Mouse (Mus musculus): ENCODE data around the gene Ankrd16. TPM values are rescaled to one million over a fixed set of nuclear protein-coding genes. Genes with fewer than 3 reads are reported as not detected.

Ankrd16 gene
- polyA plus RNA-seq (2015; fragmentation: Nextera tagmentation; extraction: Ambion mirVana): 8.7 and 10.9 TPM in 2 replicates

DNA sequence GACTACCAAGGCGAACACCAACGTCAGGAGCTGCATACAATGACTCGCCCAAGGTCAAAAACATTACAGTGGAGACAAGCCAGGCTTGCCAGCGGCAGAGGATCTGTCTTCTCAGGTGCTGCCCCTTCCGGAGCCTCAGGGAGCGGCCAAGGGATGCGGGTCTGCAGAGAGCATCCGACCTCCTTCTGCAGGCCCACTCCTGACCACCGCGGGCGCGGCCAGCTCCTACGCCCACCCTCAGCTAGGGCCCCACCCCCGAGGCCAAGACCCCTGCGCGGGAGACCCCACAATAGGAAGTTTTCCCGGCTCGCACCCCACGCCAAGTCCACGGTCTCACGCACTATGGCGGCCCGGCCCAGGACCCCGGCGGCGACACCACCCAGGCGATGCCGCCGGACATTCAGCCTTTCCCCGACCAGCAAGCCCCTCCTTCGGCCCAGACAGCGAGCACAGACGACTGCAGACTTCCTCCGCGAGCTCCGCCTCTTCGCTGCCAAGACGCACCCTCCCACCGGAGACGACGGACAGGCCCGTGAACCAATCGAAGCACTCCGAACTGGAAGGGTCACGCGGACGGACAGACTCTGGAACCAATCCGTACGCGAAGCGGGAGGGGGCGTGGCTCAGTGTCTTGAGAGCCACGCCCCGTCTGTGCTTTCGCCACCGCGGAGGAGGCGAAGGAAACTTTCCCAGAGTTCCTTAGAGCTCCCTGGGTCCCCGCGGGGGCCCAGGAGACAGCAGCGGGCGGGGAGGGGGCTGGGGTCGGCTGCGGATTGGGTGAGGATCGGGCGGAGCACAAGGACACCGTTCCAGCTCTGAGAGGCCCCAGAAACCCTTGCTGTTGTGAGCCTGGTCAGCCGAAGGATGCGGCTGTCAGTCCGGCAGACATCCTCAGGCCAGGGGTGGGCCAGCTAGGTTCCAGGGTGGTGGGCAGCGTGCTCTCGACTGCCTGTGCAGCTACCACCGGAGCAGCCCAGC is at the start of gene Ankrd16, which contains the start of gene Fbh1:
Ankrd16 (plus strand) TSS at position 786 of the 978 bp plus-strand sequence.
Fbh1 (minus strand) TSS at position 492 of the 978 bp plus-strand sequence.
- H3K4me3 ChIP-seq (replicated peaks): peak within 1 kb of the TSS; percentile 87
- H3K9me3 ChIP-seq (replicated peaks): no peaks in the 10 kb centered on the region
- H3K27me3 ChIP-seq: no peaks in the 10 kb centered on the region
- under 1% methylated on average over 73 of the region's 73 CpGs for WGBS (ENCODE audit: insufficient replicate concordance)
- peak within 1 kb of the TSS; percentile 99 for H3K4me2 ChIP-seq
- peak; percentile 92 for ATAC-seq (ENCODE audit: insufficient read depth)
- peak within 1 kb of the TSS; percentile 92 for H3K27ac ChIP-seq (replicated peaks)
- H3K36me3 ChIP-seq (replicated peaks): peaks cover 16% of the 10 kb centered on the region
- peak within 1 kb of the TSS; percentile 77 for H3K9ac ChIP-seq
- H3K4me1 ChIP-seq (replicated peaks): peaks cover 29% of the 10 kb centered on the region

GRCm38 (mm10) chr2:11729091-11729490 is 48.6 kb upstream of the Ankrd16 start:
- Histone ChIP-seq H3K4me3 (replicated peaks) (no peak overlapping the region), H3K4me2 (no peak overlapping the region), H3K9ac (no peak overlapping the region), H3K27me3 (no peaks in the 10 kb centered on the region), H3K9me3 (replicated peaks) (no peaks in the 10 kb centered on the region), H3K4me1 (replicated peaks) (no peaks in the 10 kb centered on the region), H3K27ac (replicated peaks) (no peak overlapping the region), H3K36me3 (replicated peaks) (0 out of 2 replicates have a peak, but pooled peaks cover 2% of the 10 kb centered on the region)
- 53% methylated on average over 3 of the region's 3 CpGs for WGBS (ENCODE audit: insufficient replicate concordance)
- ATAC-seq (ENCODE audit: insufficient read depth): no peak

DNA sequence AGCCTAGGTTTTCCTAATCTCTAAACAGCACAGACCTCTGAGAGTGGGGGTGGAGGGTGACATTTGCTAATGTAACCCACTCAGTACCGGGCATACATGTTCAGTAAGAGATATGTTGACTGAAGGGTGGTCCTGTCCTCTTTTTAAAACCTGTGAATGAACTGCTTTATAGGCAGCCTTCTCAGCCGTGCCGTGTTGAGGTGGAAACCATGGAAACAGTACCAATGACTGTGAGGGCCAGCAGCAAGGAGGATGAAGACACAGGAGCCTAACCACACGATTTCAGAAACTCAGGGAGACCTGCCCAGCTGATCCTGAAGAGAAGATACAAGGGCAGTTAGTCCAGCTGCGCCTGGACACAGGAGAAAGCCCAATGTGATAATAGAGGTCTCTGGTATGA is 44.7 kb upstream of the Ankrd16 start:
- no peak overlapping the region for H3K4me2 ChIP-seq
- no peaks in the 10 kb centered on the region for H3K27me3 ChIP-seq
- no peak overlapping the region for H3K4me3 ChIP-seq (replicated peaks)
- H3K4me1 ChIP-seq (replicated peaks): no peaks in the 10 kb centered on the region
- no peaks in the 10 kb centered on the region for H3K36me3 ChIP-seq (replicated peaks)
- H3K9ac ChIP-seq: no peak overlapping the region
- H3K9me3 ChIP-seq (replicated peaks): no peaks in the 10 kb centered on the region
- H3K27ac ChIP-seq (replicated peaks): no peak overlapping the region
- WGBS (ENCODE audit: insufficient replicate concordance): 59% methylated on average over 5 of the region's 5 CpGs
- no peak for ATAC-seq (ENCODE audit: insufficient read depth)

DNA sequence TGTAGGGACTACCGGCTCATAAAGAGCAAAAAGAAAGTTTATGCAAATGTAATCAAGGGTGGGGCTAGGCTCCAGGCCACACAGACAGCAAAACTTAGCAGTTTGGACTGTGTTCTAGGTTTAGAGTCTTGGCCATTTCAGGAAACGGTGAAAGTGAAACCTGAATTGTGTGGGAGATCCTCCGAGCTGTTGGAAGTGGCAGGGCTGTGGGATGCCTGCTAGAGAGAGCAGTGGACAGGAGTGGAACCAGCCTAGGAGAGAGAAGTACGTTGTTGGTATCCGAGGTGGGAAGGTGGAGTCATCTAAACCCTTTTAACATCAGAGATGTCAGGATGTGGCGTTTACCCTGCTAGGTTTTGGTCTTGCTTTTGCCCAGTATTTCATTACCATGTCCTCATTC is 41.8 kb upstream of the Ankrd16 start:
- Histone ChIP-seq H3K27me3 (no peaks in the 10 kb centered on the region), H3K4me3 (replicated peaks) (no peak overlapping the region), H3K9me3 (replicated peaks) (no peaks in the 10 kb centered on the region), H3K27ac (replicated peaks) (no peak overlapping the region), H3K9ac (no peak overlapping the region), H3K36me3 (replicated peaks) (peaks cover under 1% of the 10 kb centered on the region; the same call in 1 of the 2 replicates), H3K4me1 (replicated peaks) (no peaks in the 10 kb centered on the region), H3K4me2 (no peak overlapping the region)
- WGBS (ENCODE audit: insufficient replicate concordance): 64% methylated on average over 6 of the region's 6 CpGs
- ATAC-seq (ENCODE audit: insufficient read depth): no peak

GRCm38 (mm10) chr2:11738794-11739193 is 38.9 kb upstream of the Ankrd16 start:
- Histone ChIP-seq H3K36me3 (replicated peaks) (peaks cover 29% of the 10 kb centered on the region), H3K4me1 (replicated peaks) (no peaks in the 10 kb centered on the region), H3K27me3 (no peaks in the 10 kb centered on the region), H3K9me3 (replicated peaks) (no peaks in the 10 kb centered on the region), H3K9ac (no peak overlapping the region), H3K4me3 (replicated peaks) (no peak overlapping the region), H3K27ac (replicated peaks) (no peak overlapping the region), H3K4me2 (no peak overlapping the region)
- no peak for ATAC-seq (ENCODE audit: insufficient read depth)
- WGBS (ENCODE audit: insufficient replicate concordance): 61% methylated on average over 3 of the region's 3 CpGs

DNA sequence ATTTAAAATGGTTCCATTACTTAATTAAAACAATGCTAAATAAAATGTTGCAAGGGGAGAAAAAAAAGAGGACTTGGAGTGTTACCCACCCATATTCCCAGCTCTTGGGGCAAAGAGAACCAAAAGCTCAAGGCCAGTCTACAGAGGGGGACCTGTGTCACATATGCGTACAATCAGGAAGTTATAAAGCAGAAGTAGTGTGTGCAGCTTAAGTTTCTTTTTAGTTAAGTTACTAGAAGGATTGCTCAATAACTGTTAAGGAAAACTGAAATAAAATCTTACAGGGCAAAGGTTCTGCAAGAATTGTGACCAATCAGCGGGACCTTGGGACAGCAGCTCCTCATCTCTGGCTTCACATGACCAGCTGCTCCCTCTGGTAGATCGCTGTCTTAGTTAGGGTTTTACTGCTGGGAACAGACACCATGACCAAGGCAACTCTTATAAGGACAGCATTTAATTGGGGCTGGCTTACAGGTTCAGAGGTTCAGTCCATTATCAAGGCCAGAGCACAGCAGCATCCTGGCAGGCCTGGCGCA is 38.1 kb upstream of the Ankrd16 start:
- Histone ChIP-seq H3K4me2 (no peak overlapping the region), H3K9me3 (replicated peaks) (no peaks in the 10 kb centered on the region), H3K4me3 (replicated peaks) (no peak overlapping the region), H3K27me3 (no peaks in the 10 kb centered on the region), H3K9ac (no peak overlapping the region), H3K36me3 (replicated peaks) (peaks cover 32% of the 10 kb centered on the region), H3K27ac (replicated peaks) (0 out of 2 replicates have a peak overlapping the region, but pooled peaks have one; percentile 9), H3K4me1 (replicated peaks) (no peaks in the 10 kb centered on the region)
- 64% methylated on average over 4 of the region's 4 CpGs for WGBS (ENCODE audit: insufficient replicate concordance)
- no peak; the same call in 1 of the 2 replicates for ATAC-seq (ENCODE audit: insufficient read depth)

GRCm38 (mm10) chr2:11762541-11762940 is 15.1 kb upstream of the Ankrd16 start:
- Histone ChIP-seq H3K9me3 (replicated peaks) (no peaks in the 10 kb centered on the region), H3K27ac (replicated peaks) (no peak overlapping the region), H3K4me2 (no peak overlapping the region), H3K4me3 (replicated peaks) (no peak overlapping the region), H3K36me3 (replicated peaks) (peaks cover 77% of the 10 kb centered on the region), H3K27me3 (no peaks in the 10 kb centered on the region), H3K4me1 (replicated peaks) (no peaks in the 10 kb centered on the region), H3K9ac (no peak overlapping the region)
- WGBS (ENCODE audit: insufficient replicate concordance): 80% methylated on average over 4 of the region's 4 CpGs
- no peak for ATAC-seq (ENCODE audit: insufficient read depth)

GRCm38 (mm10) chr2:11765694-11766093 is 12.0 kb upstream of the Ankrd16 start:
- Histone ChIP-seq H3K36me3 (replicated peaks) (peaks cover 57% of the 10 kb centered on the region), H3K4me2 (no peak overlapping the region), H3K27ac (replicated peaks) (no peak overlapping the region), H3K4me1 (replicated peaks) (no peaks in the 10 kb centered on the region), H3K4me3 (replicated peaks) (no peak overlapping the region), H3K9ac (no peak overlapping the region), H3K27me3 (no peaks in the 10 kb centered on the region), H3K9me3 (replicated peaks) (no peaks in the 10 kb centered on the region)
- no peak for ATAC-seq (ENCODE audit: insufficient read depth)
- WGBS (ENCODE audit: insufficient replicate concordance): 63% methylated on average over 4 of the region's 4 CpGs

DNA sequence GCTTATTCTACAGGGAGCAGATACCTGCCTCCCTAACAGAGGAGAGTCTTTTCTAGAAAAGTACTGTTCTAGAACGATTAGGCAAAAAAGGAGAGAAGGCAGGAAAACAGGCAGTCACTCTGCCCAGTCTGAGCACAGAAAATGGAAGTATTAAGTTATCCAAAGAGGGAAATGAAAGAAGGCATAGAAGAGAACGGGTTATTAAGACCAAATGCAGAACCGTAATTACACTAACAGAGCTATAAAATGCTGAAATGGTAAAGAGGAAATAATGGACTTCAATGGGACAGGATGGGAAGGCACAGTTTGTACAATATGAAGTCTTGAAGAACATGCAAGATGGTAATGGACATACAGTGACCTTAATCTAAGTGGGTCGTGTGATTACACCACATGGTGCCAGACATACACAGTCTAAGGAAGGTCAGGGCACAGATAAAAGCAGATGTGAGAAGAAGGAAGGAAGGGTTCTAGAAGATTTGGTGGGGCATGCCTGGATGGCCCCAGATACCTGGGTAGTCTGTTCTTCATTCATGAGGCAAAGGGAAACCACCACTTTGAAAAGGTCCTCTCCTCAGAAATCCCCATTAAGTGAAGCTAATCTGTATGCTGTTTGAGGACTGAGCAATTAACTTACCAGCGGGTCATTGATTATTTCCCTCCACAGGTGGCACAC is 11.1 kb upstream of the Ankrd16 start:
- Histone ChIP-seq H3K4me1 (replicated peaks) (peaks cover 6% of the 10 kb centered on the region; the same call in 1 of the 2 replicates), H3K4me3 (replicated peaks) (no peak overlapping the region), H3K27me3 (no peaks in the 10 kb centered on the region), H3K36me3 (replicated peaks) (peaks cover 48% of the 10 kb centered on the region), H3K9me3 (replicated peaks) (no peaks in the 10 kb centered on the region), H3K4me2 (no peak overlapping the region), H3K9ac (no peak overlapping the region), H3K27ac (replicated peaks) (no peak overlapping the region)
- 58% methylated on average over 5 of the region's 5 CpGs for WGBS (ENCODE audit: insufficient replicate concordance)
- ATAC-seq (ENCODE audit: insufficient read depth): no peak

DNA sequence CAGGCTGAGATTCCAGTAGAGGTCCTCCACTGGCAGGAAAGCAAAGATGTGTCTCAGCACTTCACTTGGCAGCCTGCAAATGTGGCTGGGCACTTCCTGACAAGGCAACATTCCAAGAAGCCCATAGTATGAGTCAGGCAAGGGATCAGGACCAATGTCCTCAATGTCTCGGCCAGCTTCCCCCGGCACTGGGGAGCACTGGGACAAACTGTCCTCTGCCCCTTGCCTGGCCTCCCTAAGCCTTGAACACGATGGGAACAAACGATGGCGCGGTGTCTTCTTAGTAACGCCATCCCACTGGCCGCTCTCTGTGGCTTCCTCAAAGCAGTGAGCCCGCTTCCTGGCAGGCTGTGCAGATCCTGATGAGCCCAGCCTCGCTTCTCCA is 10.5 kb upstream of the Ankrd16 start:
- no peak overlapping the region for H3K9ac ChIP-seq
- no peaks in the 10 kb centered on the region for H3K27me3 ChIP-seq
- WGBS (ENCODE audit: insufficient replicate concordance): 68% methylated on average over 10 of the region's 10 CpGs
- no peaks in the 10 kb centered on the region for H3K9me3 ChIP-seq (replicated peaks)
- H3K36me3 ChIP-seq (replicated peaks): peaks cover 42% of the 10 kb centered on the region
- ATAC-seq (ENCODE audit: insufficient read depth): no peak
- H3K4me3 ChIP-seq (replicated peaks): no peak overlapping the region
- H3K4me2 ChIP-seq: no peak overlapping the region
- H3K4me1 ChIP-seq (replicated peaks): peaks cover 8% of the 10 kb centered on the region; the same call in 1 of the 2 replicates
- H3K27ac ChIP-seq (replicated peaks): no peak overlapping the region

DNA sequence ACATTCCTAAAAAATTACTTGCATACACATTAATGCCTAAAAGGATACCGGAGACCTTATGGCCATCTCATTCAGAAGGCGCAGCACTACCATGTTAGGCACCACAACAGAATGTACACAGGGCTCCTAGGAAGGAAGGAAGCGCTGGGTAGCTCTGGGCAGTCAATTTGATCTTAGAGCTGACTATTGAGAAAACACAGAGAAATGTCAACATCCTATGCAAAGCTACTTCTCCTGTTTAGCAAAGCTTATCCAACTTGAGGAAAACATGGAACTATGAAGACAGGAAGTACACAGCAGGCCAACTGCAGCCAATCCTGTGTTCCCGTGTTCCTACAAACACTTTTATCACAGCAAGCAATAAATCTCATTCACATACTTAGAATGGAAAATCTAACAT is 6.0 kb upstream of the Ankrd16 start:
- H3K27me3 ChIP-seq: no peaks in the 10 kb centered on the region
- no peak overlapping the region for H3K27ac ChIP-seq (replicated peaks)
- no peak for ATAC-seq (ENCODE audit: insufficient read depth)
- no peak overlapping the region for H3K4me3 ChIP-seq (replicated peaks)
- H3K36me3 ChIP-seq (replicated peaks): peaks cover 16% of the 10 kb centered on the region
- WGBS (ENCODE audit: insufficient replicate concordance): 77% methylated on average over 4 of the region's 4 CpGs
- no peak overlapping the region for H3K9ac ChIP-seq
- H3K4me2 ChIP-seq: no peak overlapping the region
- peaks cover 18% of the 10 kb centered on the region for H3K4me1 ChIP-seq (replicated peaks)
- no peaks in the 10 kb centered on the region for H3K9me3 ChIP-seq (replicated peaks)

All from liver, embryonic 15.5 days (tissue).